Mouse (Mus musculus): ENCODE measurements around the gene Gm20388. TPM values are rescaled to one million over a fixed set of nuclear protein-coding genes. Genes with fewer than 3 reads are reported as not detected.

Gene Gm20388
- polyA plus RNA-seq, 2 experiments: 8.5 TPM; not detected in 1

- peaks cover 54% of the 10 kb centered on the region for H3K36me3 ChIP-seq (replicated peaks; ENCODE audit: control insufficient read depth, insufficient read depth, low read depth)
- H3K9ac ChIP-seq (replicated peaks): no peak overlapping the region
- H3K4me2 ChIP-seq (ENCODE audit: low read depth): no peak overlapping the region
- DNase-seq (ENCODE audit: low read depth in 3 of 3, low spot score in 3 of 3): no peak
- no peak for ATAC-seq (ENCODE audit: insufficient read depth)
- H3K27ac ChIP-seq: no peak overlapping the region
- no peak for TF ChIP-seq CTCF (IDR thresholded peaks at IDR 0.05; ENCODE audit: low read depth)
- no peak for TF ChIP-seq EP300 (IDR thresholded peaks at IDR 0.05; ENCODE audit: low read depth)
- 66% methylated on average over 15 of the region's 15 CpGs for WGBS (ENCODE audit: insufficient replicate concordance)
- no peak overlapping the region for H3K4me3 ChIP-seq (ENCODE audit: insufficient read depth in 1 of 2, low read depth in 2 of 2, low read length in 2 of 2)
- peaks cover 4 to 8% of the 10 kb centered on the region in 2 experiments; a peak in 3 of 4 replicates for H3K4me1 ChIP-seq (replicated peaks; ENCODE audit: control insufficient read depth in 2 of 2, insufficient read depth in 2 of 2, low read length in 1 of 2)
- no peaks in the 10 kb centered on the region for H3K9me3 ChIP-seq (ENCODE audit: control insufficient read depth, low read length)
- no peaks in the 10 kb centered on the region for H3K27me3 ChIP-seq (ENCODE audit: control insufficient read depth, insufficient read depth, low read length)
Measured at GRCm38 (mm10) chr8:120557170-120557965, 646.7 kb downstream of the Gm20388 start.

- Histone ChIP-seq H3K9me3 (ENCODE audit: control insufficient read depth, low read length) (no peaks in the 10 kb centered on the region), H3K4me3 (ENCODE audit: insufficient read depth in 1 of 2, low read depth in 2 of 2, low read length in 2 of 2) (no peak overlapping the region), H3K27ac (no peak overlapping the region), H3K9ac (replicated peaks) (no peak overlapping the region), H3K4me2 (ENCODE audit: low read depth) (no peak overlapping the region), H3K27me3 (ENCODE audit: control insufficient read depth, insufficient read depth, low read length) (no peaks in the 10 kb centered on the region), H3K36me3 (replicated peaks; ENCODE audit: control insufficient read depth, insufficient read depth, low read depth) (peaks cover 62% of the 10 kb centered on the region), H3K4me1 (replicated peaks; ENCODE audit: control insufficient read depth in 2 of 2, insufficient read depth in 2 of 2, low read length in 1 of 2) (peaks cover 4 to 8% of the 10 kb centered on the region in 2 experiments; a peak in 3 of 4 replicates)
- TF ChIP-seq CTCF (IDR thresholded peaks at IDR 0.05; ENCODE audit: low read depth) (no peak), EP300 (IDR thresholded peaks at IDR 0.05; ENCODE audit: low read depth) (no peak)
- WGBS (ENCODE audit: insufficient replicate concordance): 76% methylated on average over 4 of the region's 4 CpGs
- ATAC-seq (ENCODE audit: insufficient read depth) (no peak), DNase-seq (ENCODE audit: low read depth in 3 of 3, low spot score in 3 of 3) (no peak)
Measured at GRCm38 (mm10) chr8:120558162-120558561, 647.5 kb downstream of the Gm20388 start.

DNA sequence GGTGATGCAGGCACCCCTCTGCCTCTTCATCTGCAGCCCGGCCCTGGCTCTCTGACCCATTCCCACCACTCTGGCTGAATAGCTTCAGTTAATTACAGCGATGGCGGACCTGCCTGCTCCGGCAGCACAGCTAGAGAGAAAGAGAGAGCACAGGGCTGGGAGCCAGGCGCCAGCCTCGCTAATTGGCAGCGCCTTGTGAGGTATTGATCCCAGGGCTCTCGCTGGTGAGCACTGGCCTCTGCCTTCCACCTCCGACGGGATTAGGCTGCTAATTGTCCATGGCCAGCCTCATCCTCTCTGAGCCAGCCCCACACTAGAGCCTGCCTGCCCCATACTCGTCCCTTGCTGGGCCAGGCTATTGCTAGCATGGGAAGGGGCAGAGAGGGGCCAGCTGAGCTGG is 649.0 kb downstream of the Gm20388 start:
- H3K4me1 ChIP-seq (replicated peaks; ENCODE audit: control insufficient read depth in 2 of 2, insufficient read depth in 2 of 2, low read length in 1 of 2): peaks cover 4 to 11% of the 10 kb centered on the region in 2 experiments; a peak in 3 of 4 replicates
- no peak overlapping the region for H3K9ac ChIP-seq (replicated peaks)
- no peaks in the 10 kb centered on the region for H3K9me3 ChIP-seq (ENCODE audit: control insufficient read depth, low read length)
- peaks cover 60% of the 10 kb centered on the region for H3K36me3 ChIP-seq (replicated peaks; ENCODE audit: control insufficient read depth, insufficient read depth, low read depth)
- no peak overlapping the region for H3K4me3 ChIP-seq (ENCODE audit: insufficient read depth in 1 of 2, low read depth in 2 of 2, low read length in 2 of 2)
- no peak for ATAC-seq (ENCODE audit: insufficient read depth)
- TF ChIP-seq CTCF (IDR thresholded peaks at IDR 0.05; ENCODE audit: low read depth) (no peak), EP300 (IDR thresholded peaks at IDR 0.05; ENCODE audit: low read depth) (no peak)
- H3K27me3 ChIP-seq (ENCODE audit: control insufficient read depth, insufficient read depth, low read length): no peaks in the 10 kb centered on the region
- DNase-seq (ENCODE audit: low read depth in 3 of 3, low spot score in 3 of 3): no peak
- no peak overlapping the region for H3K4me2 ChIP-seq (ENCODE audit: low read depth)
- no peak overlapping the region for H3K27ac ChIP-seq
- WGBS (ENCODE audit: insufficient replicate concordance): 79% methylated on average over 11 of the region's 11 CpGs

- no peak overlapping the region for H3K4me2 ChIP-seq (ENCODE audit: low read depth)
- TF ChIP-seq EP300 (IDR thresholded peaks at IDR 0.05; ENCODE audit: low read depth) (no peak), CTCF (IDR thresholded peaks at IDR 0.05; ENCODE audit: low read depth) (no peak)
- DNase-seq (ENCODE audit: low read depth in 3 of 3, low spot score in 3 of 3): no peak
- H3K9ac ChIP-seq (replicated peaks): no peak overlapping the region
- H3K27me3 ChIP-seq (ENCODE audit: control insufficient read depth, insufficient read depth, low read length): no peaks in the 10 kb centered on the region
- WGBS (ENCODE audit: insufficient replicate concordance): 75% methylated on average over 5 of the region's 5 CpGs
- no peak overlapping the region for H3K4me3 ChIP-seq (ENCODE audit: insufficient read depth in 1 of 2, low read depth in 2 of 2, low read length in 2 of 2)
- H3K27ac ChIP-seq: no peak overlapping the region
- no peak for ATAC-seq (ENCODE audit: insufficient read depth)
- peaks cover 58% of the 10 kb centered on the region for H3K36me3 ChIP-seq (replicated peaks; ENCODE audit: control insufficient read depth, insufficient read depth, low read depth)
- no peaks in the 10 kb centered on the region for H3K9me3 ChIP-seq (ENCODE audit: control insufficient read depth, low read length)
- peaks cover 2 to 11% of the 10 kb centered on the region in 2 experiments; a peak in 3 of 4 replicates for H3K4me1 ChIP-seq (replicated peaks; ENCODE audit: control insufficient read depth in 2 of 2, insufficient read depth in 2 of 2, low read length in 1 of 2)
Measured at GRCm38 (mm10) chr8:120560535-120560934, 649.9 kb downstream of the Gm20388 start.

- Histone ChIP-seq H3K4me1 (replicated peaks; ENCODE audit: control insufficient read depth in 2 of 2, insufficient read depth in 2 of 2, low read length in 1 of 2) (peaks cover 0 to 3% of the 10 kb centered on the region in 2 experiments; a peak in 1 of 4 replicates), H3K9me3 (ENCODE audit: control insufficient read depth, low read length) (no peaks in the 10 kb centered on the region), H3K27me3 (ENCODE audit: control insufficient read depth, insufficient read depth, low read length) (no peaks in the 10 kb centered on the region), H3K4me3 (ENCODE audit: insufficient read depth in 1 of 2, low read depth in 2 of 2, low read length in 2 of 2) (no peak overlapping the region), H3K27ac (no peak overlapping the region), H3K36me3 (replicated peaks; ENCODE audit: control insufficient read depth, insufficient read depth, low read depth) (peaks cover 65% of the 10 kb centered on the region), H3K4me2 (ENCODE audit: low read depth) (no peak overlapping the region), H3K9ac (replicated peaks) (no peak overlapping the region)
- DNase-seq (ENCODE audit: low read depth in 3 of 3, low spot score in 3 of 3) (no peak), ATAC-seq (ENCODE audit: insufficient read depth) (no peak)
- no peak for TF ChIP-seq EP300 (IDR thresholded peaks at IDR 0.05; ENCODE audit: low read depth)
- TF ChIP-seq CTCF (IDR thresholded peaks at IDR 0.05; ENCODE audit: low read depth): peak; percentile 77
- 77% methylated on average over 22 of the region's 22 CpGs for WGBS (ENCODE audit: insufficient replicate concordance)
Measured at GRCm38 (mm10) chr8:120561539-120562435, 651.1 kb downstream of the Gm20388 start.

Measured in liver, embryonic 14.5 days (tissue).